Mouse (Mus musculus): ENCODE measurements around the gene Kcnip1.

- TF ChIP-seq CTCF (IDR thresholded peaks at IDR 0.05; ENCODE audit: extremely low read depth, insufficient read depth, insufficient read length, insufficient replicate concordance) (no peak), POLR2A (IDR thresholded peaks at IDR 0.05; ENCODE audit: low read depth, low read length) (no peak)
Observed at GRCm38 (mm10) chr11:33592826-33593225, 400.1 kb downstream of the Kcnip1 start.
